Mouse (Mus musculus) common myeloid progenitor, adult 5-6 weeks (primary cell): ENCODE measurements at regions not wholly inside any gene's neighbourhood (a gene's known extent, or its start where the extent isn't known, plus 50 kb on each side); places are given as distances from the start of the nearest gene placed in this dataset.

Source experiments
- ATAC-seq: replicated peaks from 2 replicates; pipeline ENCODE4 v1.8.0; 2016; ENCODE audit warnings: low read depth, mild to moderate bottlenecking, moderate TSS enrichment, inconsistent platforms; ENCODE audit not compliant: poor library complexity, severe bottlenecking

DNA sequence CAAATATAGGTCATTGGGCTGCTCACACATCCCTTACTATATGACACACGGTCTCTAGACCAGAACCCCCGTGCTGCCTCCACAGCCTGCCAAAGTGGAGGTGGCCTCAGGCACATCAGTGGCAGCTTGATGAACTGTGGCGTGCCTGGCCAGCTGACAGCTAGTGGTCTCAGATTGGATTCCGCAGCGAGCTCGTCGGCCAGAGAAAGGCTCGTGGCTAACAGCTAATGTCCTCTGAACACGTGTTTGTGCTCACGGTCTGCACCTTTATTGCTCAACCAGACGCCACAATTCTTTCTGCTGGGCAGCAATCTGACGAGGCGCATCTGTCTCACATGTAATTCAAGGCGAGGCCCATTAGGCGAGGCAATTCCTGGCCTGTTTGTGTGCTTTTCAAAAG is 270.6 kb downstream of the Prex1 start:
- no peak for ATAC-seq

DNA sequence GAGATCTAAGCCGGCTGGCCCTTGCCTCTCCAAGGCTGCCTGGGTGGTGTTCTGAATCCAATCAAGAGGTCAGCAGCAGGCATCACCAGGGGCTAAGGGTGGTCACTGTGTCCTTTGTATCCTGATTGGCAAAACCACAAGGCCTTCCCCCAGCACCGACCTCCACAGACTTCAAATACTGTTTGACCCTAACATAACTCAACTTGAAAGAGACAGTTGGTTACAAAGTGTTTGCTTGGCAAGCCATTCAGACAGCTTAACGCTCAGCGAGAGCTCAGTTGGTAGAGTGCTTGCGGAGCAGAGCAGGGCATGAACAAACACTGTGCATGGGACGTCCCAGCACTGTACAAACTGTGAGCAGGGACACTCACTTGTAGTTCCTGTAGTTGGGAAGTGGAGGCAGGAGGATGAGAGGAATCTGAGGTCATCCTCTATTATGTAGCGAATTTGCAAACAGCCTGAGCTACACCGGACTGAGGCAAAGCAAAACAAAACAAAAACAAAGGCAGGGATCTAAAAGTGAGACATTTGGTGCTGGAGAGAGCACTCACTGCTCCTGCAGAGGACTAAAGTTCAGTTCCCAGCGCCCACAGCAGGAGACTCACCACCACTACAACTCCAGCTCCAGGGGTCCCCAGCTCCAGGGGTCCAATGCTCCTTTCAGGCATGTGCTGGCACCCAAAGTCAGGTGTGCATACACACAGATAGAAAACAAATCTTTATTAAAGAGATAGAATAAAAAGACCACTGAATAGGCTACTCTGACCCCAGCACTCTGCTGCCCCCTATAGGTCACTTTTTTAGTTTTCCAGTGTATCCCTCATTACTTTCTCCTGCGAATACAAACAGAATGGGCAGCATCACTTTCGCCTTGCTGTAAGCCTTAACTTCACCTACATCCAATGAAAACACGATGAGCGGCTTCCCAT is 273.5 kb downstream of the Prex1 start:
- ATAC-seq, result peak; percentile 58; the same call in 1 of the 2 replicates

DNA sequence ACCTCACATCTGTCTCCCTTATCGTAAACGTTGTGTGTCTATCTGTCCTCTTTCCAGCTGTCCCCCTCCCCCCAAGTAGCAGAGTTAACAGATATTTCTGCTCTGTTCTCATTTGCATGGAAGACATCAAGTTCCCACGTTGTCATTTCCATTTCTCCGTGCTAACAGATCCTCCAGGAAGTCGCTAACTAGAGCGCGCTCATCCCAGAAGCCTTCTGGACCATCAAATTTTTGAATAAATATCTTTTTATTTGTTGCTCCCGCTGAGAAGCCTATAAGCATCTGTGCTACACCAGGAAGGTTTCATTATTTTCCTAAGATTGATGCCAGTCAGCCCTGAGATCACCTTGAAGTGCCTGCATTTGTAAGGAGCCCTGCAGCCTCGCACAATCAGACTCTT is 275.4 kb downstream of the Prex1 start:
- no peak for ATAC-seq

DNA sequence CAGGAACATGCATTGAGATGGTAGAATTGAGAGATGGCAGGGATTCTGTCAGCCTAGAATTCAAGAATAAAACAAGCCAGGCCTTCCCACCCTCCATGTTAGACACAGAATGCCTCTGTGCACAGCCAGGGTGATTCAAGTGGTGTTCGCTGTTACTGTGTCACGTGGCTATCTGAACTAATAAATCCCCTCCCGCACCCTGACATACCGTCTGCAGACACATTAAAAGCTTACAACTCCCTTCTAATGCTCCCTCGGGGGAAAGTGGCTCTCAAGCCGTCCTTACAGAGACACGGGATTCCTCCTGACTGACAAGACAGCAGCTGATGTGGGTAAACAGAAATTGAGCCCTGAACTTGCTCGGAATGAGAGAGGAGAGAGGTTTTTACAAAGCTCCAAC is 279.1 kb downstream of the Prex1 start:
- ATAC-seq, result no peak

DNA sequence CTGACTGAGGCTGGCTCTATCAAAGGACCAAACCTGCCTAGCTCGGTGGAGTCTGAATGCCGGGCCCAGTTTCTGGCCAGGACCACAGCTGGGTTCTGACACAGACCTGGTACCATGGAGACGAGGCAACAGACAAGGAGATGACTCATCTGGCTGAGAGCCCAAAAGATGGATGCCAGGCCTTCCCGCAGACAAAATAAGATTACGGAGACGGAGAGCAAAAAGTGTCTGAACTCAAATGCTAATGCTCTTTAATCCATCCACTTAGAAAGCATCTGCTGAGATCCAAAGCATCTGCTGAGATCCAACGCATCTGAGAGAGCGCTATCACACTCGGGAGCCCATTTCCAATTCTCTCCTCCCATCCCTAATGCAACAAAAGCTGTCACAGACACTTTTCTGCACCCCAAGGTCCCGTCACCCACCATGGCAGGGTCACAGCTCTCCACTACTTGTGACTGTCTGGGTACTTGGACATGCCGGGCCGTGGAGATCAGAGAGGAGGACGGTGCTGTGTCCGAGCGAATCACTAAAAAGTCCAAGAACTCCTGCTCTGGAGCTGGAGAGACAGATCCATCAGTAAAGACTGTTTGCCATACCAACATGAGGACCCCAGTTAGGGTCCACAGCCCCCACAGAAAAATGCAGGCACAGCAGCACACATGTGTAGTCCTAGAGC is 278.3 kb upstream of the Sulf2 start:
- no peak for ATAC-seq

DNA sequence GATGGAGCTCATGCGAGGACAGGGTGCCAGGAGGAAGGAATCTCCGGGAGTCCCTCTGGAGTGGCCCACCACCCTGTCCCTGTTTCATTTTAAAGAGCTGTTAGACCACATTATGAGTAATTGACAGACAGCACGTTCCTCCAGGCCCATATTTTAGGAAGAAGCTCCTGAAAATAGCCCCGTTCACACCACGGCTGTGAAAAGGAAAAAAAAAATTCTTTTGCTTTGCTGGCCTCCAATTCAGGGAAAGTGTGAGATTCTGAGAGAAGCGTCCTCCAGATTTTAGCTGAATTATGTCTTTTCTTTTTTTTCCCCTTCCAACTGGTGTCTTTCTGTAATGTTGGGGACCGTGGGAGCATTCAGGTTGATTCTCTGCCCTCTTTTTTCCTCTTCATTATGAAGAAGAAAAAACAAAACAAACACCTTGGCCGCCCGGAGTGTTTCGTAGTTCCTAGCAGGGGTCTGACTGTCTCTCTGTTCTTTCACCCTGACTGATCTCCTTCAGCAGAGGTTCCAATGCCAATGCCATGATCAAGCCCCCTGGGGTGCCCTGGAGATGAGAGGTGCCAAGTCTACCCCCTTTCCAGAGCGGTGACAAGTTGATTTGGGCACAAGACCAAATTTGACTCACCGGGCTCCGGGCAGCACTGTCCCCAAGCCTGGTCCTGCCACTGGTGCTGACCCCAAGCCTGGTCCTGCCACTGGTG is 277.6 kb upstream of the Sulf2 start:
- no peak for ATAC-seq

DNA sequence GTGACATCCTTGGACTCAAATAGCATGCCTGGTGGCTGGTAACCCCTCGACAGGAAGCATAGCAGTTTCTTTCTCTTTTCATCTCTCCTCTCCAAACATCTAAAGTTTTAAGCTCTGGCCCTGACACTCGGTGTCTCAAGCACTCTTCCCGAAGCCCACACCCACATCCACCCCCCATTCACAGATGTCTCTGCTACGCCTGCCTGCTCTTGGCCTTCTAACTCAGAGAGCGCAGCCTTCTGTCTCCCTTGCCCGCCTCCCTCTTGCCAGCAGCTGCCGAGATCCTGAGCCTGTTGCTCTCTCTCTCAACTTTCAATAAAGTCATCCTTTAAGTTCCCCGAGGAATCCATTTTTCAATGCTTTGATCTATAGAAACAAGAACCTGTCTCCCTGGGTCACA is 277.1 kb upstream of the Sulf2 start:
- ATAC-seq, result no peak

DNA sequence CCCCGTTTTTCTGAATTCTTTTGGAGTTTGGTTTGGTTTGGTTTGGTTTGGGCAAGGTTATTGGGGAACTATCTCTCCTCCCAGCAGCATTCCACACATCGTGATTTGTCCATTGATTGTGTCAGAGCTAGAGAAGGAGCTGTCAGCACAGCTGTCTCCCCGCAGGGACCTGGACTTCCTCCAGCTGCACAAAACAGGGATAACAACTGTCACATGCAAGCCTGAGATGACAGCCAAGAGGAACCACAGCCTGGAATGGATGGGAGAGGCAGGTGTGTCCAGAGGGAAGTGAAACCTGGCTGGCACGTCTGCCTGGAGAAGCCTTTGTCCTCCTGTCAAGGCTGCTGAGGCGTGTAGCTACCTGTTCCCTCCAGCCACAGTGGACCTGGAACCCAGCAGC is 274.5 kb upstream of the Sulf2 start:
- ATAC-seq, result peak; percentile 69

DNA sequence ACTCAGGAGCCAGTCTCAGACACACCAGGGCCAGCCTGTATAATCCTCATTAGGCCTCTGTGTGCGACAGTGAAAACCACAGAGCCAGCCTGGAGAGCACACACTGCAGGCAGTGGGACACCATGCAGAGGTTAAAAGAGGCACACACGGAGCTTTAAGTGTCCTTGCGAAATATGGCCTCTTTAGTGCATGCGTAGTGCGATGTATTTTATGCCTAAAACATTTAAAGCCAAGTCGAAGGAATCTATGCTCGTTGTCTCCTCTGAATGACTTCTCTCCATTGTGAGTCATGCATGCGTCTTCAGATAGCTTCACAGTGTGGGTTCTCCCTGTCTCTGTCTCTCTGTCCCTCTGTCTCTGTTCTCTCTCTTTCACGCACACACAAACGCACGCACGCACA is 274.0 kb upstream of the Sulf2 start:
- no peak for ATAC-seq

DNA sequence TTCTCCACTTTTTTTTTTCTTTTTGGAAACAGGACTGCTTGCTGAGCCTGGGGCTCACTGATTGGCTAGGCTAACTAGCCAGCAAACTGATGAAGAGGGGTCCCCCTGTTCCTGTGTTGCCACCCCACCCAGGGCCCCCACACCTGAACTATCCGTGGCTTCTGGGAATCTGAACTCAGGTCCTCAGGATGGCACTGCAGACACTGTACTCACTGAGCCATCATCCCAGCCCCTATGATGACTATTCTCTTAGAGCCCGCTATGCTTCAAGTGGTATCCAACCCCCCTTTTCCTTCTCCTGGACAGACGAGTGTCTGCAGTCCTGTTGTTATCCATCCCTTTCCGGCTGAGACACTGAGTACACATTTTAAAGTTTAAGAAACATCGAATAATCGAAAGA is 271.9 kb upstream of the Sulf2 start:
- ATAC-seq, result no peak

DNA sequence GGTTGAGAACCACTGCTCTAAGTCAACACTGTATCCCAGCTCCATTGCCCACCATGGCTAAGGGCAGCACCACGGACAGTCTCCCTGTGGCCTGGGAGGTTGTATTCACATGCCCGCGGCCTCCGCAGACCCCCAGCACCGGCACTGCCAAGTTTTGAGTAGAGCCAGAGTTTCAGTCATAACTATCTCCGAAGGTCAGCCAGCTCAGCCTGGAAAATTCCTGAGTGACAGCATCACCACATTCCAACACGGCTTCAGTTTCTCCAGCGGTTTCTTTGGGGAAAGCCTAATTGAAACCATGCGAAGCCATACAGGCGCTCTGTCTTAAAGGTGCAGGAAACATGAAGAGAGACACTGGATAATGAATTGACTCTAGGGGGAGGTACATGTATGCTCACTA is 271.5 kb upstream of the Sulf2 start:
- no peak for ATAC-seq

DNA sequence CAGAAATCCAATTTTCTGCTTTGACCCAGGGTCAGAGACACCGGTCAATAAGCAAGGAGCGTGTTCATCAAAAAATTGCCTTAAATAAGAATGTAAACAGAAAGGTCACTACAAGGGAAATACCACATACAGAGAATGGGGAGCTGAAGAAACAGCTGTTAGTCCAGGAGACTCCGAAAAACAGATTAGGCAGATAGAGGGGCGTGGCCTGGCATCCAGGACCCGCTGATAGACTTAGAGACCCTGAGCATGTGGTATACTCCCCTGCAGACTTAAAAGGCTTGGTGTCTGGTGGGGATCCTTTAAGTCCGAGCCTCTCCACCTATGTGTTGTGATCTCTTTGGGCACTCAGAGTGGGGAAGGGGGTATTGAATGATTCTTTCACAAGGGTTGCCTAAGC is 271.0 kb upstream of the Sulf2 start:
- no peak for ATAC-seq

DNA sequence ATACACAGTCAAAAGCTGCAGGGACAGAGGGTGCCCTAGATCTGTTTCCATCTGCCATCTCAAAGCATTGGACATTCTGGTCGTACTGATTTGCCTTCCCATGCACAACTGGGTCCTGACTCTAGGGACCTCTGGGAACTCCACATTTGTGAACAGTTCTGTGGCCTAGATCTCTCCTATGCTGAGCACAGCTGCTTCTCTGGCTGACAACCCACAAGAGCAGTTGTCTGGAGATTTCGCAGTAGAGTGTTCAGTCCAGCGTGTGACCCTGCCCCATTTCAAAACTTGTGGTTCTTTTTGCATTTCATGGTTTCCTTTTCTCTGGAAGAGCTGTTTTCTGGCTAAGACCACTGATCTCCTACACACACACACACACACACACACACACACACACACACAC is 269.7 kb upstream of the Sulf2 start:
- ATAC-seq, result no peak

DNA sequence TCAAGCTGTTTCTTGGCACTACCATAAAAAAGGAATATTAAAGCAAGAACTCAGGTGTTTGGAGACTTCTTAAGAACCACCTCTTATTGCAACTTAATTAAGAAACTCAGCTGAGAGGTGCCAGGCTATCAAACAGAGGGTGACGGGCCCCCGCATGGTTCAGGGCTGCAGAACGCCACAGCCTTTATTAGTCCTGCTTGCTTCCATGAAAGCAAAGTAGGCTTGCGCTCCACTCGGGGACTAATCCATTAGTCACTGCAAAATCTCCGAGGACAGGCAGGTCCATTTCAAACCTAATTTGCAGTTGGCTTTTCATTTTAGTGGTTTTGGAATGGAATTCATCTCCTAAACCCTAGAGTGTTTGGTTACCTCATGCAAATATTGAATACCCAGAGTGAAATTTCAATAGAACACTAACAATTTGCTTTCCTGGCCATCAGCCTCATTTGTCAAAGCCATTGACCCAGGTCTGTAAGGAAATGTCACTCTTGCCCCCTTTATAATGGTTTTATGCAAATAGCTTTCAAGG is 267.7 kb upstream of the Sulf2 start:
- no peak for ATAC-seq

DNA sequence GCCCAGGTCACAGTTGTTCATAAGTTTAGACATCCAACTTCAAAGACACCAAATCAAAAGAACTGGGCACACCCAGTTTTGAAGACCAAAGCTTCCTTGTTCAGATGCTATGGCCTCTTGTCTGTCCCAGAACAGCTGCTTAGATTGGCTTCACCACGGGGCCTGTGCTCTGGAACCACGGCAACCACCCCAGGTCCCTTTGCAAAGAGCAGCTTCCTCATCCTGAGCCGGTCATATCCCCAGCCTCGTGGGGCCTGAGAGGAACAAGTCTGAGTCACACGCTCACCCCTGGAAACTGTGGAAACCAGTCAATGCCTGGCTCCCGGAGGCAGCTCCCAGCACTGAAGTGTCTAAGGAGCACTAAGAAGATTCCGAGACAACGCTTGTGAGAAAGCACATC is 264.8 kb upstream of the Sulf2 start:
- ATAC-seq, result peak; percentile 80

DNA sequence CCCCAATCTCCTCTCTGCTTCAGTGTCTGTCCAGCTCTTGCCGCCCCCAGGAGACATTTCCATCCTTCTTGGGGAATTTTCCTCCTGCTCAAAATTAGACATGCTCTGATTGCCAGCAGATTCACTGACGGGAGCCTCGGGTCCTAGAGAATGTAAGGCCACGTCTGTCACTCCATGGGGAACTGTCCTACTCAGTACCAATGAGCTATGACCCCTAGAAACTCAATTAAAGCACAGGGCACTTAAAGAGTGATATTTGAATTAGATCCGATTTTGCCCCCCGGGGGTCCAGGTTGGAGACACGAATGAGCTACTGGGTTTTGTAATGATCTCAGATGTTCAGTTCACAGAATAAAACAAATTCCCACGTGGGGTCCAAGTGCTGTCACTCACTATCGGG is 263.8 kb upstream of the Sulf2 start:
- no peak for ATAC-seq

DNA sequence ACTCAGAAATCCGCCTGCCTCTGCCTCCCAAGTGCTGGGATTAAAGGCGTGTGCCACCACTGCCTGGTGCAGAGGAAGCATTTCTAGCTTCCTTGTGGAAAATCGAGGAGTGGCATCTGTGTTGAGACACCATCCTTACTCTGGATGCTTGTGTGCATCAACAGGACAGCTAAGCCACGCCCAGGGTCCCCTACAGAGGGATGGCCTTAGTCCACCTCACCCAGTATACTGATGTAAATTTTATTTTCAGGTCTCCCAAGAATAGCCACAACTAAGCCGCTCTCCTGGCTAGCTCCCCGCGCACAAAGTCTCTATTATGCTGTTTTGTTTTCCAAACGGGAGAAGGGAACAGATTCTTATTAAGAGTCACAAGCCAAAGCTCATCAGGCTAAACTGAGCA is 262.8 kb upstream of the Sulf2 start:
- no peak for ATAC-seq

DNA sequence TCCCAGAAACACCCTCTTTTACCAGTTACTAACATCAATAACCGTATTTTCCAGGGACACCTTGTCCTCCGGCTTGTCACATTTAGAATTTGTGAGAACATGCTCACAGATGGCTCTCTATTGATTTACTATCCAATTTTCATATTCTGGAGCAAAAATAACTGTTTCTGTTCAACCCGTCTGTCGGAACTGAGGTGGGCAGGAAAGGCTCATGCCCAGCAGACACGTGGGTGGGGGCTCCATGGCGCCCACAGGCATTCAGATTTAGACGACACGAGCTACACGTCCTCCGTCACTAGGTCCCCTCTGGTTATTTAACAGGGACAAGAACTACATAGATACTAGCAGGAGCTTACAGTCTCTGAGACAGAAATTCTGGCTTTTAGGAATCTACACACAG is 262.2 kb upstream of the Sulf2 start:
- no peak for ATAC-seq

DNA sequence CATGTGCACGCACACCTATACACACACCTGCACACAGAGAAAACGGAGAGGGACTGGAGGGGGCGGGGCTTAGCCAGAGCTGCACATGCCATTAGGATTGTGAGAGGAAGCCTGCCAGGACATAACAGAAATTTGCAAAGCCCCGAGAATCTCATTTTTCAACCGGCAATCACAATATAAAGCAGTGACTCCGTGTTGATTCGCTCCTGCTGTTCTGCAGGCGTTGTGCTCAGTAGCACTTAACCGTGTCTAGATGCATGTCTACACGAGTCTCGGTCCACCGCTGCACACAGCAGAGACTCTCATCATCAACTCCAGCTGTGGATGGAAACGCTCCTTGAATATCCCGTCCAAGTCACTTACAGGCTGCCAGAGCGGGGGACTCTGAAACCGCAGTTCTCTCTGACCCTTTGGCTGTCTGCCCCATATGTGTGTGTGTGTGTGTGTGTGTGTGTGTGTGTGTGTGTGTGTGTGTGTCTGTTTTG is 260.1 kb upstream of the Sulf2 start:
- no peak for ATAC-seq

DNA sequence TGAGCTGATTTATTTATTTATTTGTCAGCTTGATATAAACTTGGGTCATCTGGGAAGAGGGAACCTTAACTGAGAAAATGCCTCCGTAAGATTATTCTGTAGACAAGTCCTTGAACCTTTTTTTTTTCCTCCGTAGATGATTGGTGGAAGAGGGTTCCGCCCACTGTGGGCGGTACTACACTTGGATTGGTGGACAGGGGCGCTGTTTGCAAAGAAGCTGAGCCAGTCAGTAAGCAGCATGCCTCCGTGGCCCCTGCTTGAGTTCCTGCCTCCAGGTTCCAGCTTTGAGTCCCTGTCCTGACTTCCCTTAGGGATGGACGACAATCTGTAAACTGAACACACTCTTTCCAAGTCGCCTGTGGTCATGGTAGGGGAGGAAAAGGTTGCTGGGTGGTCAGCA is 259.4 kb upstream of the Sulf2 start:
- ATAC-seq, result no peak
